Mouse (Mus musculus): ENCODE measurements around the gene Fam151a.
"Not testable (repeated sequence)": the region's sequence is repeated elsewhere in the genome, so short reads cannot be mapped to it uniquely, and the experiment has no call there.

Fam151a gene

GRCm38 (mm10) chr4:106733636-106734035, at the start of gene Fam151a:
Gene Fam151a (plus strand): TSS chr4:106733889.
- DNase-seq (ENCODE audit: low read depth, low spot score), result no peak

GRCm38 (mm10) chr4:106688636-106689296, 44.9 kb upstream of the Fam151a start:
- no peak for DNase-seq (ENCODE audit: low read depth, low spot score)

GRCm38 (mm10) chr4:106693841-106694430, 39.8 kb upstream of the Fam151a start:
- DNase-seq (ENCODE audit: low read depth, low spot score), result no peak

GRCm38 (mm10) chr4:106699989-106700388, 33.7 kb upstream of the Fam151a start:
- peak; percentile 67 for DNase-seq (ENCODE audit: low read depth, low spot score)

GRCm38 (mm10) chr4:106700798-106701197, 32.9 kb upstream of the Fam151a start:
- no peak for DNase-seq (ENCODE audit: low read depth, low spot score)

GRCm38 (mm10) chr4:106703956-106704355, 29.7 kb upstream of the Fam151a start:
- no peak for DNase-seq (ENCODE audit: low read depth, low spot score)

- no peak for DNase-seq (ENCODE audit: low read depth, low spot score)
Measured at GRCm38 (mm10) chr4:106704416-106704815, 29.3 kb upstream of the Fam151a start.

GRCm38 (mm10) chr4:106705096-106705665, 28.5 kb upstream of the Fam151a start:
- no peak for DNase-seq (ENCODE audit: low read depth, low spot score)

GRCm38 (mm10) chr4:106707957-106708356, 25.7 kb upstream of the Fam151a start:
- DNase-seq (ENCODE audit: low read depth, low spot score), result peak; percentile 18

GRCm38 (mm10) chr4:106708408-106708807, 25.3 kb upstream of the Fam151a start:
- DNase-seq (ENCODE audit: low read depth, low spot score), result peak; percentile 40

GRCm38 (mm10) chr4:106713622-106714021, 20.1 kb upstream of the Fam151a start:
- DNase-seq (ENCODE audit: low read depth, low spot score), result no peak

- DNase-seq (ENCODE audit: low read depth, low spot score), result no peak
Measured at GRCm38 (mm10) chr4:106720631-106721030, 13.1 kb upstream of the Fam151a start.

GRCm38 (mm10) chr4:106730814-106731213, 2.9 kb upstream of the Fam151a start, which contains the start of gene Mroh7:
Gene Mroh7 (minus strand): TSS chr4:106730925.
- DNase-seq (ENCODE audit: low read depth, low spot score), result no peak

- DNase-seq (ENCODE audit: low read depth, low spot score), result not testable (repeated sequence)
Measured at GRCm38 (mm10) chr4:106736884-106737283, 3.2 kb downstream of the Fam151a start.

- no peak for DNase-seq (ENCODE audit: low read depth, low spot score)
Measured at GRCm38 (mm10) chr4:106737904-106738303, 4.2 kb downstream of the Fam151a start.

- DNase-seq (ENCODE audit: low read depth, low spot score), result no peak
Measured at GRCm38 (mm10) chr4:106745862-106746261, 12.2 kb downstream of the Fam151a start.

- no peak for DNase-seq (ENCODE audit: low read depth, low spot score)
Measured at GRCm38 (mm10) chr4:106747001-106747580, 13.4 kb downstream of the Fam151a start.

GRCm38 (mm10) chr4:106749699-106750098, 16.0 kb downstream of the Fam151a start:
- DNase-seq (ENCODE audit: low read depth, low spot score), result peak; percentile 57

GRCm38 (mm10) chr4:106751726-106752125, 18.0 kb downstream of the Fam151a start:
- DNase-seq (ENCODE audit: low read depth, low spot score), result no peak

GRCm38 (mm10) chr4:106764166-106764565, 30.5 kb downstream of the Fam151a start:
- no peak for DNase-seq (ENCODE audit: low read depth, low spot score)

- no peak for DNase-seq (ENCODE audit: low read depth, low spot score)
Measured at GRCm38 (mm10) chr4:106769306-106769705, 35.6 kb downstream of the Fam151a start.

GRCm38 (mm10) chr4:106772558-106772957, 38.9 kb downstream of the Fam151a start:
- no peak for DNase-seq (ENCODE audit: low read depth, low spot score)

GRCm38 (mm10) chr4:106775767-106776166, 42.1 kb downstream of the Fam151a start:
- not testable (repeated sequence) for DNase-seq (ENCODE audit: low read depth, low spot score)
